Mouse (Mus musculus): Measurements from ENCODE around the gene Lzic.

DNA sequence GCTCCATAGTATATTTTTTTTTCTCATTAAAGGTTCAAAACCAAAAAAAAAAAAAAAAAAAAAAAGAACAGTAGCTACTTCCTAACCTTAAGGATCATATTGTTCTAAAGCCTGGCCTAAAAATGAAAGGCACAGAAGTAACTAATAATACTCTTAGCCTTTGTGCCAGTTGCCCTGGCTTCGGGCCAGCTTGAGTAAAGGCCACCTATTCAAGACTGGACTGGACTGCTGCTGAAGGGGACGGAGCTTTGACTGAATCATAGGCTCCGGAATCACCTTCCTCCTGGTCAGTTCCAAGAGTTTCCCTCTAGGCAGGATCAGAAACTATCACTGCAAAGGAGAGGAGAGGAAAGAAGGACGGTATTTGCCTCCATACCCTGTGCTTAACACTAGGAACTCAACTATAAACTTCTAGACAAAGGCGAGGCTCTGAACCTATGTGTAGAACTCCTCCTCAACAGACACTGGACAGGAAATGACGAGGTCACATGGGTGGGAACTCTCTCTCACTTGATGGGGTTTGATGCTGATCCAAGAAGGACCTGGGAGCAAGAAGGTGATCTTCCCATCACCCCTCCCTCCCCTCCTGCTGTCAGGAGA, 27.1 kb upstream of the Lzic start:
- TF ChIP-seq EP300 (IDR thresholded peaks at IDR 0.05; ENCODE audit: insufficient read depth, low read depth, low read length), result peak; percentile 43; the same call in 1 of the 2 replicates
- no peak for TF ChIP-seq CTCF (IDR thresholded peaks at IDR 0.05)
- TF ChIP-seq POLR2A (IDR thresholded peaks at IDR 0.05; ENCODE audit: insufficient read depth, low read depth, low read length), result peak; percentile 54; the same call in 1 of the 2 replicates
